Mouse (Mus musculus) heart, embryonic 11.5 days (tissue): ENCODE results near the gene Pitpna. TPM values are rescaled to one million over a fixed set of nuclear protein-coding genes. Genes with fewer than 3 reads are reported as not detected.

Experiments
- ATAC-seq: fragments of 200-750 bp; cut with Nextera tagmentation; replicated peaks from 2 replicates; pipeline ENCODE4 v1.8.0; 2017; ENCODE audit warnings: moderate library complexity; ENCODE audit not compliant: insufficient number of reproducible peaks, low FRiP score, low TSS enrichment
- H3K27ac ChIP-seq: fragments of 300-500 bp; sonication (generic); 2 replicates; pipeline ENCODE4 v1.5.1; 2014; ENCODE audit warnings: mild to moderate bottlenecking, low read depth, low read length
- H3K27me3 ChIP-seq: fragments of 300-500 bp; sonication (generic); 2 replicates; pipeline ENCODE4 v1.6.1; 2014; ENCODE audit warnings: mild to moderate bottlenecking, low read length, mixed read lengths; ENCODE audit not compliant: control insufficient read depth, insufficient read depth
- H3K36me3 ChIP-seq: fragments of 300-500 bp; sonication (generic); 2 replicates; pipeline ENCODE4 v1.6.1; 2014; ENCODE audit warnings: mild to moderate bottlenecking, low read length, moderate library complexity, mixed read lengths; ENCODE audit not compliant: control insufficient read depth, insufficient read depth
- H3K4me1 ChIP-seq: fragments of 300-500 bp; sonication (generic); 2 replicates; pipeline ENCODE4 v1.6.1; 2014; ENCODE audit warnings: low read length; ENCODE audit not compliant: control insufficient read depth, insufficient read depth
- H3K4me2 ChIP-seq: fragments of 300-500 bp; sonication (generic); 2 replicates; pipeline ENCODE4 v1.6.1; 2014; ENCODE audit warnings: mild to moderate bottlenecking, moderate library complexity
- H3K4me3 ChIP-seq: fragments of 300-500 bp; sonication (generic); 2 replicates; pipeline ENCODE4 v1.5.1; 2014; ENCODE audit warnings: low read depth, low read length
- H3K9ac ChIP-seq: fragments of 300-500 bp; sonication (generic); 2 replicates; pipeline ENCODE4 v1.6.1; 2014; ENCODE audit warnings: mild to moderate bottlenecking, low read depth, low read length, moderate library complexity
- H3K9me3 ChIP-seq: fragments of 300-500 bp; sonication (generic); replicated peaks from 2 replicates; pipeline ENCODE4 v1.6.1; 2016; ENCODE audit warnings: low read length; ENCODE audit not compliant: control insufficient read depth
- WGBS: fragments of 180-500 bp; shearing (Covaris S2); extraction: QIAGEN DNeasy Blood & Tissue Kit; methylation state at CpG from one replicate; pipeline ENCODE4 v1.1.7; 2014; ENCODE audit not compliant: insufficient replicate concordance; 5-methylcytosine and 5-hydroxymethylcytosine counted together
- polyA plus RNA-seq: library from polyadenylated mRNA; unstranded; fragments of >200 nt; fragmentation: Nextera tagmentation; extraction: Ambion mirVana; gene quantifications from 2 replicates; pipeline ENCODE4 v1.2.1, GENCODE M21; 2014

Pitpna gene
- polyA plus RNA-seq, 1 experiment from 2014 or later, result 59.7 TPM

DNA sequence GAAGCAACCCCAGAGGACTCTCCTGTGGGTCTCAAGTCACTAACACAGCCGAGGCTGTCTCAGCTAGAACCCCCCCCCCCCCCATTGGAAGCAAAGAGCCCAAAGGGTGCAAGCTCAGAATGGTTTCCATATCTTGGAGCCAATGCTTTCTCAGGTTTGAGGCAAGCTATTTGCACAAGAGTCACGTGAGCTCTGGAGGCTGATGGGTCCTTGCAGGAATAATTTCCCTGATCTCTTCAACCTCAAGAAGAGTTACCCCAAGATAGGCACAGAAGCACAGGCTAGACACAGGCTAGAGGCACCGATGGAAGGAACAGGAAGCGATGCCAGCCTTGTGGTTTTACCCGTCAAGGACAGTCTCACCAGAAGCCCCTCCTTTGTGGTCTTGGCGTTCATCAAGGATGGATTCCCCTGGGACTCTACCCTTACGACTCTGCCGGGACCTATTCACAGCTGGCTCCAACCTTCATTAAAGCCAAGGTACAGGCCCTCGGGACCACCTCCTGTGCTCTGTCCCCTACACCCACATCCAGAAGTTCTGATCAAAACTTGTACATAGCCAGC, 12.3 kb upstream of the Pitpna start:
- Histone ChIP-seq H3K9ac (no peak overlapping the region), H3K4me1 (peaks cover 14% of the 10 kb centered on the region), H3K4me3 (no peak overlapping the region), H3K36me3 (no peaks in the 10 kb centered on the region), H3K27me3 (peaks cover 18% of the 10 kb centered on the region), H3K27ac (no peak overlapping the region), H3K9me3 (no peaks in the 10 kb centered on the region), H3K4me2 (no peak overlapping the region)
- ATAC-seq, result no peak
- 71% methylated on average over 9 of the region's 9 CpGs for WGBS

DNA sequence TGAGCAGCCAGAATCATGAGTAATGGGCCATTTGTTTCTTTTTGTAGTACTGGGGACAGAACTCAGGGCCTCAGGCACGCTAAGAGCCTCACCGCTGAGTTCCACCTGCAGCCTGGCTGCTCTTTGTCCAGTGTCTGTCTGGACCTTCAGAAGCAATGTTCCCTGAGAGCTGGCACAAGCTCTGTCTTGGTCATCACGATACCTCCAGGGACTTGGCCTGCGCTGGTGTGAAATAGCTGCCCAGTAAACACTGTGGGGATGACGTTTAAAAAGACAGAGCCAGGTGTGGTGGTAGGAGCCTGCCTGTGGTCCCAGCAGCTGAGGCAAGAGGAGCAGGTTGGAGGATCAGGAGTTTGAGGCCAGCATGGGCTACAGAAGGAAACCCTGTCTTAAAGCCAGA, 9.3 kb upstream of the Pitpna start:
- no peak for ATAC-seq
- 77% methylated on average over 5 of the region's 5 CpGs for WGBS

DNA sequence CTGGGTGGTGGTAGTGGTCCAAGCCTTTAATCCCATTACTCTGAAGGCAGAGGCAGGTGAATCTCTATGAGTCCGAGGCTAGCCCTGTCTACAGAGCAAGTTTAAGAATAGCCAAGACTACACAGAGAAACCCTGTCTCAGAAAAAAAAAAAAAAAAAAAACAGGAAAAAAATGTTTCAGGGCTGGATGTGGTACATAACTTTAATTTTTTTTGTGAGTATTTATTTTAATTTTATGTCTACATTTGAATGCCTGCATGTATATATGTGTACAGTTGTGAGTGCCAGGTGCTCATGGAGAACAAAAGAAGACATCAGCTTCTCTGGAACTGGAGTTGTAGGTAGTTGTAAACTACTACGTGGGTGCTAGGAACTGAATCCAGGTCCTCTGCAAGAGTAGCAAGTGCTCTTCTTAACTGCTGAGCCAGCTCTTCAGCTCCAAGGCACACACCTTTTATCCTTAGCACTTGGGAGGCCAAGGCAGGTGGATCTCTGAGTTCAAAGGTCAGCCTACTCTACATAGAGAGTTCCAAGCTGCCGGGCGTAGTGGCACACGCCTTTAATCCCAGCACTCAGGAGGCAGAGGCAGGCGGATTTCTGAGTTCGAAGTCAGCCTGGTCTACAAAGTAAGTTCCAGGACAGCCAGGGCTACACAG, 6.3 kb upstream of the Pitpna start:
- Histone ChIP-seq H3K27me3 (no peaks in the 10 kb centered on the region), H3K36me3 (no peaks in the 10 kb centered on the region), H3K9ac (no peak overlapping the region), H3K4me1 (no peaks in the 10 kb centered on the region; the same call in 1 of the 2 replicates), H3K9me3 (no peaks in the 10 kb centered on the region), H3K27ac (no peak overlapping the region), H3K4me3 (no peak overlapping the region), H3K4me2 (no peak overlapping the region)
- 92% methylated on average over 7 of the region's 7 CpGs for WGBS
- no peak for ATAC-seq

More for the DNA sequence above, 9.3 kb upstream of the Pitpna start:
- no peaks in the 10 kb centered on the region for H3K36me3 ChIP-seq
- H3K4me1 ChIP-seq, result no peaks in the 10 kb centered on the region; the same call in 1 of the 2 replicates
- no peak overlapping the region for H3K4me2 ChIP-seq
- H3K27ac ChIP-seq, result no peak overlapping the region
- H3K4me3 ChIP-seq, result no peak overlapping the region
- no peak overlapping the region for H3K9ac ChIP-seq
- H3K9me3 ChIP-seq, result no peaks in the 10 kb centered on the region
- peaks cover 5% of the 10 kb centered on the region for H3K27me3 ChIP-seq

DNA sequence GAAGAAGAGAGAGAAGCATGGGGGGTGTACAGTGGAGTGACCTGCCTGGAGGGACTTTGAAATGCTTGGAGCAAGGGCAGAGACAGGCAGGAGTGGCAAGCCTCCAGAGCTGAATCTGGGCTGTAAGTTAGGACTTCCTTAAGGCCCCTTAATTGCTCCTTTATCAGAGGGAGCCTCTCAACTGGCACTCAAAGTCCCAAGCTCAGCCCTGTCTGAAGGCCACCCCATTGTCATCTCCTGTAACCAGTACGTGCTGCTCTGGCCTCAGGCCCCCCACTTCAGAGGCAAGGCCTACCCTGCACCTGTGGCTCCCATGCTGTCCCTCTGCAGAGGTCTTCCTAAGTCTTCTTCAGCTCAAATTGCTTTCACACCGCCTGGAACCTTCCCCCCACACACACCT, 4.4 kb upstream of the Pitpna start:
- ATAC-seq, result no peak
- H3K9me3 ChIP-seq, result no peaks in the 10 kb centered on the region
- no peaks in the 10 kb centered on the region for H3K27me3 ChIP-seq
- peaks cover under 1% of the 10 kb centered on the region for H3K4me1 ChIP-seq
- no peak overlapping the region for H3K4me2 ChIP-seq
- no peaks in the 10 kb centered on the region for H3K36me3 ChIP-seq
- H3K9ac ChIP-seq, result no peak overlapping the region
- no peak overlapping the region for H3K27ac ChIP-seq
- H3K4me3 ChIP-seq, result no peak overlapping the region
- WGBS, result 54% methylated on average over 2 of the region's 2 CpGs

DNA sequence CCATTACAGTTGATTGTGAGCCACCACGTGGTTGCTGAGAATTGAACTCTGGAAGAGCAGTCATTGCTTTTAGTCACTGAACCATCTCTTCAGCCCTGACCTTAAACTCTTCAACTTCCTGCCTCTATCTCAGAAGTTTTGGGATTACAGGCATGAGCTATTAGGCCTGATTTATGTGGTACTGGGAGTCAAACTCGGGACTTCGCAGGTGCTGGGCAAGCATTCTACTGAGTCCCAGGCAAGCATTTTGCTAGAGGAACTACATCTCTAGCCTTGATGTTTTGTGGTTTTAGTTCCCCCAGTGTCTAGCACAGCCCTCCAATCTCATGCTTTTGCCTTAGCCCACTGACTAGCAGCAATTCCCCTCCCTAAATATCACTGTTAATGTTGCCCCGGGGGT, 2.8 kb upstream of the Pitpna start:
- no peak overlapping the region for H3K4me3 ChIP-seq
- H3K4me1 ChIP-seq, result peaks cover 12% of the 10 kb centered on the region
- WGBS, result 78% methylated on average over 4 of the region's 4 CpGs
- H3K27ac ChIP-seq, result no peak overlapping the region
- no peaks in the 10 kb centered on the region for H3K27me3 ChIP-seq
- H3K4me2 ChIP-seq, result no peak overlapping the region
- no peak overlapping the region for H3K9ac ChIP-seq
- no peaks in the 10 kb centered on the region for H3K36me3 ChIP-seq
- H3K9me3 ChIP-seq, result no peaks in the 10 kb centered on the region
- no peak for ATAC-seq

DNA sequence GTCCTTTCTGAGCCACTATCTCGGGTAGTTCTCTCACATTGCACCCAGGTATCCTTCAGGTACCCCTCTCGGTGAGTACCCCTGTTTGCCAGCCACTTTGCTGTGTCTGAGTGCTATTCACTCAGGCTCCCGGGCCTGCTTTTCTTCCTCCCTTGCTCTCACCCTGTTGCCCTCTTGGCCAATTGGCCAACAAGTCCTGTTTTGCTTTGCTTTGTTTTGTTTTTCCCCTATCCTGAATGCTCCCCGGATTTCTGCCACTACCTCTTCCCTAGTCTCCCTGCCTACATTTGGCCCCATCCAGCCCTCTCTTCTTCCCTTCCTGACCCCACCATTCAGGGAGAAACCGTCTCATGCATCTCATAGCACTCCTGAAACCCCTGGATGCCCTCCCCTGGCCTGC, 1.9 kb upstream of the Pitpna start:
- Histone ChIP-seq H3K27me3 (no peaks in the 10 kb centered on the region), H3K4me1 (peaks cover 12% of the 10 kb centered on the region), H3K9ac (no peak overlapping the region), H3K4me2 (no peak overlapping the region), H3K36me3 (no peaks in the 10 kb centered on the region), H3K4me3 (no peak overlapping the region), H3K27ac (no peak overlapping the region), H3K9me3 (no peaks in the 10 kb centered on the region)
- 72% methylated on average over 5 of the region's 5 CpGs for WGBS
- ATAC-seq, result no peak

DNA sequence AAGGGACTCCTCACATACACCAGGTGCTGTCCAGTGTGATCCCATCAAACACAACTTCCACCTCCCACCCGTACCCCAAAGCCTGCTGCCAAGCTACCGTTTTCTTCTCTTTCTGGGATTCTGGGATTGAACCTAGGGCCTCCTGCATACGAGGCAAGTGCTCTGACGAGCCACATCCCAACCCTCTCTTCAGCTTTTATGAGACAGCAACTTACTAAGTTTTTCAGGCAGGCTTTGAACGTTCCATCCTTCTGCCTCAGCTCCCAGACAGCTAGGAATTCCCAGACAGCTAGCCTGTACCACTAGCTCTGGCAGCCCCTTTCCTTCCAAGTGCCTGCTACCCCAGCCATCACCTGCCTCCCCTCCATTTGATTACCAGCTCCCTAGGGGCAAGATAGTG, 934 bp upstream of the Pitpna start:
- Histone ChIP-seq H3K27ac (no peak overlapping the region), H3K4me3 (no peak overlapping the region), H3K36me3 (no peaks in the 10 kb centered on the region), H3K9me3 (no peaks in the 10 kb centered on the region), H3K4me2 (no peak overlapping the region), H3K4me1 (peaks cover 12% of the 10 kb centered on the region), H3K9ac (no peak overlapping the region), H3K27me3 (no peaks in the 10 kb centered on the region)
- ATAC-seq, result no peak
- 77% methylated on average over 5 of the region's 5 CpGs for WGBS

DNA sequence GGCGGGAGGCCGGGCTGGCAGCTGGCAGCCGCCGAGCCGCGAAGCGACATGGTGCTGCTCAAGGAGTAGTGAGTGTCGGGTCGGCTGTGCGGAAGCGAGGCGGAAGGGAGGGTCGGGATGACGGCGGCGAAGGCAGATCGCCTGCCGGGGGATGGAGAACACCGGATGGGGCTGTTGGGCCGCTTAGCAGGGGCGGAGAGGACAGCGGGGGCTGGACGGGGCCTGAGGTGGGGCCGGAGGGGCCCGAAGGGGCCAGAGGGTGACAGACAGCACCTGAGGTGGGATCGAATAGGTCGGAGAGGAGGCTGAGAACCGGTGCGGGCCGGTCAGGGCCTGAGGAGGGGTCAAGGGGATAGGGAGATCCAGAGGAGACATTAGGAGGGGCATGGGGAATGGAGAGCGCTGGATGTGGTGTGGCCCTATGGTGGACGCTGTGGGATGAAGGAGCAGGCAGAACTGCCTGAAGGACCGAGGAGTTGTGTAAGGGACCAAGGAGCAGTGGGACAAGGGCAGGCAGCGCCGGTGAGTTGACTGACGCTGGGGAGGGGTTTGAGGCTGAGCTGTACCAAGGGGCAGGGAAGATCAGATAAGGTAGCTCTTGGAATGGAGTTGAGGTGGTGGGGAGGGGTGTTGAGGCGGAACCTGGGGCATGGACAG, 516 bp downstream of the Pitpna start:
- H3K9me3 ChIP-seq, result no peaks in the 10 kb centered on the region
- no peaks in the 10 kb centered on the region for H3K27me3 ChIP-seq
- WGBS, result under 1% methylated on average over 37 of the region's 37 CpGs
- H3K4me3 ChIP-seq, result peak overlapping the region; percentile 70
- H3K4me2 ChIP-seq, result peak overlapping the region; percentile 98
- peaks cover 5% of the 10 kb centered on the region; the same call in 1 of the 2 replicates for H3K36me3 ChIP-seq
- peak; percentile 66 for ATAC-seq
- peaks cover 12% of the 10 kb centered on the region for H3K4me1 ChIP-seq
- H3K27ac ChIP-seq, result peak overlapping the region; percentile 88
- peak overlapping the region; percentile 94 for H3K9ac ChIP-seq
